Mouse (Mus musculus): Measurements from ENCODE around the gene Gfod1. TPM values are rescaled to one million over a fixed set of nuclear protein-coding genes. Genes with fewer than 3 reads are reported as not detected.

Gene Gfod1
- total RNA-seq, 2 experiments from 2014 or later, result 86.7 to 93.1 TPM

- DNase-seq (ENCODE audit: extremely low spot score in 1 of 2, low spot score in 1 of 2), result no peak
Observed at GRCm38 (mm10) chr13:43266333-43266732, 37.6 kb downstream of the Gfod1 start.

- no peak for DNase-seq (ENCODE audit: extremely low spot score in 1 of 2, low spot score in 1 of 2)
Observed at GRCm38 (mm10) chr13:43265116-43265515, 38.9 kb downstream of the Gfod1 start.

GRCm38 (mm10) chr13:43263646-43264045 is 40.3 kb downstream of the Gfod1 start:
- no peak for DNase-seq (ENCODE audit: extremely low spot score in 1 of 2, low spot score in 1 of 2)

GRCm38 (mm10) chr13:43262114-43262739 is 41.7 kb downstream of the Gfod1 start:
- DNase-seq (ENCODE audit: extremely low spot score in 1 of 2, low spot score in 1 of 2), result no peak

GRCm38 (mm10) chr13:43261287-43261686 is 42.7 kb downstream of the Gfod1 start:
- DNase-seq (ENCODE audit: extremely low spot score in 1 of 2, low spot score in 1 of 2), result no peak

- no peak for DNase-seq (ENCODE audit: extremely low spot score in 1 of 2, low spot score in 1 of 2)
Observed at GRCm38 (mm10) chr13:43260731-43261130, 43.2 kb downstream of the Gfod1 start.

GRCm38 (mm10) chr13:43256447-43256846 is 47.5 kb downstream of the Gfod1 start:
- no peak for DNase-seq (ENCODE audit: extremely low spot score in 1 of 2, low spot score in 1 of 2)

GRCm38 (mm10) chr13:43253526-43253925 is 50.4 kb downstream of the Gfod1 start:
- no peak for DNase-seq (ENCODE audit: extremely low spot score in 1 of 2, low spot score in 1 of 2)

GRCm38 (mm10) chr13:43252105-43252790 is 51.7 kb downstream of the Gfod1 start:
- no peak for DNase-seq (ENCODE audit: extremely low spot score in 1 of 2, low spot score in 1 of 2)

- no peak for DNase-seq (ENCODE audit: extremely low spot score in 1 of 2, low spot score in 1 of 2)
Observed at GRCm38 (mm10) chr13:43251391-43251790, 52.6 kb downstream of the Gfod1 start.

GRCm38 (mm10) chr13:43250653-43251052 is 53.3 kb downstream of the Gfod1 start:
- no peak for DNase-seq (ENCODE audit: extremely low spot score in 1 of 2, low spot score in 1 of 2)

GRCm38 (mm10) chr13:43250106-43250505 is 53.9 kb downstream of the Gfod1 start:
- DNase-seq (ENCODE audit: extremely low spot score in 1 of 2, low spot score in 1 of 2), result no peak

GRCm38 (mm10) chr13:43248381-43248780 is 55.6 kb downstream of the Gfod1 start:
- no peak for DNase-seq (ENCODE audit: extremely low spot score in 1 of 2, low spot score in 1 of 2)

- no peak for DNase-seq (ENCODE audit: extremely low spot score in 1 of 2, low spot score in 1 of 2)
Observed at GRCm38 (mm10) chr13:43246876-43247275, 57.1 kb downstream of the Gfod1 start.

GRCm38 (mm10) chr13:43243793-43244192 is 60.2 kb downstream of the Gfod1 start:
- DNase-seq (ENCODE audit: extremely low spot score in 1 of 2, low spot score in 1 of 2), result no peak

- DNase-seq (ENCODE audit: extremely low spot score in 1 of 2, low spot score in 1 of 2), result no peak
Observed at GRCm38 (mm10) chr13:43243240-43243639, 60.7 kb downstream of the Gfod1 start.

- DNase-seq (ENCODE audit: extremely low spot score in 1 of 2, low spot score in 1 of 2), result no peak
Observed at GRCm38 (mm10) chr13:43241750-43242149, 62.2 kb downstream of the Gfod1 start.

GRCm38 (mm10) chr13:43241069-43241468 is 62.9 kb downstream of the Gfod1 start:
- DNase-seq (ENCODE audit: extremely low spot score in 1 of 2, low spot score in 1 of 2), result no peak

GRCm38 (mm10) chr13:43239790-43240216 is 64.2 kb downstream of the Gfod1 start:
- DNase-seq (ENCODE audit: extremely low spot score in 1 of 2, low spot score in 1 of 2), result no peak

- DNase-seq (ENCODE audit: extremely low spot score in 1 of 2, low spot score in 1 of 2), result no peak
Observed at GRCm38 (mm10) chr13:43236630-43237029, 67.3 kb downstream of the Gfod1 start.

GRCm38 (mm10) chr13:43235982-43236381 is 68.0 kb downstream of the Gfod1 start:
- no peak for DNase-seq (ENCODE audit: extremely low spot score in 1 of 2, low spot score in 1 of 2)

- no peak for DNase-seq (ENCODE audit: extremely low spot score in 1 of 2, low spot score in 1 of 2)
Observed at GRCm38 (mm10) chr13:43235586-43235910, 68.4 kb downstream of the Gfod1 start.

Measured in layer of hippocampus, postnatal 25 days (tissue).